Mouse (Mus musculus) testis, adult 2 months (tissue): Measurements from ENCODE around the gene Pomgnt2.

Experiments used
- CTCF ChIP-seq: fragments of 200-500 bp; IDR thresholded peaks from 2 replicates; pipeline ENCODE4 v1.5.1; 2012; ENCODE audit warnings: low read depth, mild to moderate bottlenecking, inconsistent platforms, low read length, moderate library complexity; ENCODE audit not compliant: control insufficient read depth, insufficient read depth, insufficient replicate concordance
- POLR2A ChIP-seq: fragments of 200-500 bp; IDR thresholded peaks from 2 replicates; pipeline ENCODE4 v1.6.1; 2012; ENCODE audit warnings: low read depth, mild to moderate bottlenecking, inconsistent platforms, low read length, moderate library complexity; ENCODE audit not compliant: control insufficient read depth

DNA sequence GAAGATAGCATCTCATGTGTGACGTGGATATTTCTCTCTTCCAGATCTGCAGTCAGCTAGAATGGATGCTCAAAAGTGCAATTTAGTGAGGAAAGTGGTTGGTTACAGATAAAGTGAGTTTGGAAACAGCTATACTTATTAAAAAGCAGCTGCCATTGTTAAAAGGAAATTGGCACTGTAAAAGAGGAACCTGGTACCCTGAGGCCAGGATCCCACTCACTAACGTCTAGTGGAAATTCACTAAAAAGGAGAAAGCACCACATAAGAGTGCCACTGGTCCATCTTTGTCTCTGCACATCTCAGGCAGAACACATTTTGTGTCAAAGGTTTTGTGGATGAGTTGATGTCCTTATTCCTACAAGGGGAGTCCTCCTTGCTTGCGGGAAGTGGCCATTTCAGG is 53.3 kb downstream of the Pomgnt2 start:
- TF ChIP-seq POLR2A (no peak), CTCF (no peak)
